38 mouse cellular contexts compared by ENCODE assay signal in the genomic region with DNA sequence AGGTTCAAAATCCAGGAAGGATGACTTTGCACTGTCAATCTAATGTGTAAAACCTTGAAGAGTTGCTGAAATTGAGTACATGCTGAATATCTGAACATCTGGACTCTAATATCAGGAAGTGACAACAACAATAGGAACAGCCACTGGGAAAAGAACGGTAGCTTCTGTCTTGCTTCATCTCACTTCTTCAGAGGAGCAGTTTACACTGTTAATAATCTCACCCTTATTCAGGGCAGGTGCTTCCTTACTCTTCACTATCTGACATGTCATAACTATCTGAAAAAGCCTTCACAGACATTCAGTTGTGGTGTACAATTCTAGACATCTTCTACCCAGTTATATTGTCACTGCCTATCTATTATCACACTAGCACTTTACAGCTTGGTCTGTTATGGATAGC. TPM values are rescaled to one million over a fixed set of nuclear protein-coding genes. Genes with fewer than 3 reads are reported as not detected.
A peak's percentile ranks its signal among the peaks of the same experiment; 100 is the strongest.
DNase-seq lines count a peak whose midpoint lies in the region; ATAC-seq and TF ChIP-seq lines count a peak whose summit lies in the region.
"Had no signal": no experiment of that assay in that cellular context is flagged by ENCODE, and none has a peak within 500 bp of the region (broad histone marks: within the 10 kb centered on the region; RNA-seq: fewer than 3 reads in every experiment).

No protein-coding gene starts in this region.

- no peaks in the 10 kb centered on the region for H3K9me3 ChIP-seq in liver, embryonic 12.5 days (replicated peaks)
- H3K9me3 ChIP-seq in liver, postnatal 0 days (ENCODE audit: low read length), result no peaks in the 10 kb centered on the region
- H3K9me3 ChIP-seq: embryonic facial prominence, embryonic 13.5 days; forebrain, embryonic 15.5 days; heart, embryonic 13.5 days; hindbrain, embryonic 10.5 days; kidney, embryonic 15.5 days; limb, embryonic 13.5 days; neural tube, embryonic 13.5 days; stomach, embryonic 15.5 days had no signal

- WGBS in spleen, adult 2 months, result 8% methylated on average over 1 of the region's 1 CpGs
- 35% methylated on average over 1 of the region's 1 CpGs for WGBS in liver, embryonic 12.5 days (ENCODE audit: insufficient replicate concordance)
- 32% methylated on average over 1 of the region's 1 CpGs for WGBS in liver, postnatal 0 days (ENCODE audit: insufficient replicate concordance)

- DNase-seq in spleen, adult 2 months (ENCODE audit: low read depth in 1 of 2, low spot score in 2 of 2), result no peak
- no peak for DNase-seq in spleen, adult 18-20 months
- DNase-seq in liver, postnatal 0 days, result no peak
- no peak for DNase-seq in adrenal gland, adult 18-20 months (ENCODE audit: low spot score in 2 of 2)
- DNase-seq in cerebellum, postnatal 36 days, result no peak
- no peak for DNase-seq in heart, adult 11 months
- DNase-seq: adrenal gland, adult 8-10 months; cerebellum, adult 8-10 months; cerebellum, postnatal 25 days; gastrocnemius, adult 2 months; gastrocnemius, postnatal 36 days; heart, postnatal 10 days; kidney, adult 18-20 months; kidney, postnatal 25 days; lung, embryonic 14.5 days; lung, postnatal 36 days had no signal

- H3K9ac ChIP-seq in liver, embryonic 12.5 days, result no peak overlapping the region
- no peak overlapping the region for H3K9ac ChIP-seq in liver, postnatal 0 days (replicated peaks)
- H3K9ac ChIP-seq: embryonic facial prominence, embryonic 13.5 days; forebrain, embryonic 15.5 days; heart, embryonic 13.5 days; kidney, embryonic 15.5 days; limb, embryonic 13.5 days; lung, embryonic 14.5 days; neural tube, embryonic 13.5 days; stomach, embryonic 15.5 days had no signal

- H3K27ac ChIP-seq in spleen, adult 2 months (ENCODE audit: insufficient read depth, low read length), result no peak overlapping the region
- H3K27ac ChIP-seq in liver, embryonic 12.5 days, result no peak overlapping the region
- no peak overlapping the region for H3K27ac ChIP-seq in liver, postnatal 0 days (ENCODE audit: low read depth)
- H3K27ac ChIP-seq: embryonic facial prominence, embryonic 13.5 days; forebrain, embryonic 10.5 days; forebrain, embryonic 15.5 days; gastrocnemius, adult 2 months; heart, embryonic 13.5 days; hindbrain, embryonic 10.5 days; kidney, embryonic 15.5 days; limb, embryonic 13.5 days; neural tube, embryonic 13.5 days; stomach, embryonic 15.5 days had no signal

- H3K4me3 ChIP-seq in spleen, adult 2 months (ENCODE audit: extremely low read depth, insufficient read depth, insufficient read length), result peak overlapping the region; percentile 14; the same call in 1 of the 2 replicates
- H3K4me3 ChIP-seq in liver, embryonic 12.5 days, result no peak overlapping the region
- no peak overlapping the region for H3K4me3 ChIP-seq in liver, postnatal 0 days (ENCODE audit: low read depth, low read length)
- H3K4me3 ChIP-seq: embryonic facial prominence, embryonic 13.5 days; forebrain, embryonic 10.5 days; forebrain, embryonic 15.5 days; gastrocnemius, adult 2 months; heart, embryonic 13.5 days; hindbrain, embryonic 10.5 days; kidney, embryonic 15.5 days; limb, embryonic 13.5 days; myocyte; neural tube, embryonic 13.5 days; stomach, embryonic 15.5 days had no signal

- ATAC-seq in liver, embryonic 12.5 days, result peak; percentile 67
- ATAC-seq in liver, postnatal 0 days, result peak; percentile 40
- ATAC-seq in neutrophil, adult 5-6 weeks (ENCODE audit: extremely low read depth, insufficient number of reproducible peaks, low FRiP score, poor library complexity, severe bottlenecking), result 0 out of 2 replicates have a peak, but pooled peaks have one; percentile 10
- ATAC-seq: activated CD4-positive, CD25-positive, alpha-beta regulatory T cell, adult 4 months; forebrain, embryonic 15.5 days; hindbrain, embryonic 16.5 days; midbrain, embryonic 16.5 days had no signal

- peaks cover 3% of the 10 kb centered on the region; the same call in 1 of the 2 replicates for H3K4me1 ChIP-seq in spleen, adult 2 months (ENCODE audit: control insufficient read depth, insufficient read depth, insufficient read length)
- H3K4me1 ChIP-seq in liver, embryonic 12.5 days, result no peaks in the 10 kb centered on the region; the same call in 1 of the 2 replicates
- H3K4me1 ChIP-seq in liver, postnatal 0 days (ENCODE audit: insufficient read depth), result no peaks in the 10 kb centered on the region
- H3K4me1 ChIP-seq: embryonic facial prominence, embryonic 13.5 days; forebrain, embryonic 10.5 days; forebrain, embryonic 15.5 days; heart, embryonic 13.5 days; hindbrain, embryonic 10.5 days; kidney, embryonic 15.5 days; limb, embryonic 13.5 days; neural tube, embryonic 13.5 days; stomach, embryonic 15.5 days had no signal

- no peak for TF ChIP-seq POLR2A in spleen, adult 2 months (IDR thresholded peaks at IDR 0.05; ENCODE audit: low read depth, low read length)

- no peak for TF ChIP-seq CTCF in spleen, adult 2 months (IDR thresholded peaks at IDR 0.05; ENCODE audit: extremely low read depth, insufficient read depth, insufficient read length, insufficient replicate concordance)
- no peak for TF ChIP-seq CTCF in liver, postnatal 0 days (IDR thresholded peaks at IDR 0.05; ENCODE audit: low read depth)

- no peak overlapping the region for H3K4me2 ChIP-seq in liver, embryonic 12.5 days
- H3K4me2 ChIP-seq in liver, postnatal 0 days (ENCODE audit: low read depth, low read length), result no peak overlapping the region
- H3K4me2 ChIP-seq: embryonic facial prominence, embryonic 13.5 days; forebrain, embryonic 15.5 days; heart, embryonic 13.5 days; kidney, embryonic 15.5 days; limb, embryonic 13.5 days; lung, embryonic 14.5 days; neural tube, embryonic 13.5 days; stomach, embryonic 15.5 days had no signal

- H3K36me3 ChIP-seq in spleen, adult 2 months (ENCODE audit: control insufficient read depth, insufficient read depth, low read length), result peaks cover 6% of the 10 kb centered on the region
- no peaks in the 10 kb centered on the region for H3K36me3 ChIP-seq in liver, embryonic 12.5 days
- no peaks in the 10 kb centered on the region for H3K36me3 ChIP-seq in liver, postnatal 0 days (replicated peaks; ENCODE audit: insufficient read depth, low read length)
- H3K36me3 ChIP-seq: embryonic facial prominence, embryonic 13.5 days; forebrain, embryonic 10.5 days; forebrain, embryonic 15.5 days; heart, embryonic 13.5 days; hindbrain, embryonic 10.5 days; kidney, embryonic 15.5 days; limb, embryonic 13.5 days; neural tube, embryonic 13.5 days; stomach, embryonic 15.5 days had no signal

- H3K27me3 ChIP-seq in spleen, adult 2 months (ENCODE audit: control insufficient read depth, insufficient read depth, low read length), result no peaks in the 10 kb centered on the region
- H3K27me3 ChIP-seq in liver, embryonic 12.5 days (replicated peaks), result no peaks in the 10 kb centered on the region
- no peaks in the 10 kb centered on the region for H3K27me3 ChIP-seq in liver, postnatal 0 days (ENCODE audit: insufficient read depth, low read length)
- H3K27me3 ChIP-seq: embryonic facial prominence, embryonic 13.5 days; forebrain, embryonic 15.5 days; heart, embryonic 13.5 days; kidney, embryonic 15.5 days; limb, embryonic 13.5 days; neural tube, embryonic 13.5 days; stomach, embryonic 15.5 days had no signal

- TF ChIP-seq EP300 in liver, postnatal 0 days (IDR thresholded peaks at IDR 0.05; ENCODE audit: low read depth), result no peak

RNA-seq across cellular contexts. Expression of gene Olfr693, which starts 39.5 kb away (rescaled TPM):
- not detected in 2 replicates for polyA plus RNA-seq in spleen, adult 2 months (2012; rRNA removed)
- not detected in 2 replicates for polyA plus RNA-seq in liver, embryonic 12.5 days (2016; fragmentation: Nextera tagmentation; extraction: Ambion mirVana)
- not detected in 2 replicates for polyA plus RNA-seq in liver, postnatal 0 days (2015; fragmentation: Nextera tagmentation; extraction: Ambion mirVana)
- total RNA-seq in neutrophil, adult 5-6 weeks (2017), result not detected in 2 replicates
- not detected for total RNA-seq in adrenal gland, adult 18-20 months (2021)
- total RNA-seq: adrenal gland, adult 8-10 months; gastrocnemius, adult 2 months; gastrocnemius, postnatal 36 days; heart, adult 8-10 months; heart, postnatal 10 days; layer of hippocampus, adult 18-20 months; layer of hippocampus, postnatal 14 days; left cerebral cortex, adult 8-10 months; left cerebral cortex, postnatal 36 days had no signal
- polyA plus RNA-seq: activated CD4-positive, CD25-positive, alpha-beta regulatory T cell, adult 4 months; embryonic facial prominence, embryonic 13.5 days; forebrain, embryonic 10.5 days; forebrain, embryonic 15.5 days; heart, embryonic 13.5 days; hindbrain, embryonic 10.5 days; hindbrain, embryonic 16.5 days; intestine, embryonic 14.5 days; kidney, embryonic 15.5 days; limb, embryonic 13.5 days; lung, embryonic 14.5 days; midbrain, embryonic 16.5 days; myocyte; neural tube, embryonic 13.5 days; stomach, embryonic 15.5 days; urinary bladder, adult 2 months had no signal

RNA-seq across cellular contexts. Expression of gene Olfr694, which starts 50.8 kb away (rescaled TPM):
- polyA plus RNA-seq in spleen, adult 2 months (2012; rRNA removed), result not detected in 2 replicates
- polyA plus RNA-seq in liver, embryonic 12.5 days (2016; fragmentation: Nextera tagmentation; extraction: Ambion mirVana), result not detected in 2 replicates
- polyA plus RNA-seq in liver, postnatal 0 days (2015; fragmentation: Nextera tagmentation; extraction: Ambion mirVana), result not detected in 2 replicates
- total RNA-seq in neutrophil, adult 5-6 weeks (2017), result 0.12 TPM in 1 of 2 replicates, not detected in the other
- not detected for total RNA-seq in adrenal gland, adult 18-20 months (2021)
- total RNA-seq: adrenal gland, adult 8-10 months; gastrocnemius, adult 2 months; gastrocnemius, postnatal 36 days; heart, adult 8-10 months; heart, postnatal 10 days; layer of hippocampus, adult 18-20 months; layer of hippocampus, postnatal 14 days; left cerebral cortex, adult 8-10 months; left cerebral cortex, postnatal 36 days had no signal
- polyA plus RNA-seq: activated CD4-positive, CD25-positive, alpha-beta regulatory T cell, adult 4 months; embryonic facial prominence, embryonic 13.5 days; forebrain, embryonic 10.5 days; forebrain, embryonic 15.5 days; heart, embryonic 13.5 days; hindbrain, embryonic 10.5 days; hindbrain, embryonic 16.5 days; intestine, embryonic 14.5 days; kidney, embryonic 15.5 days; limb, embryonic 13.5 days; lung, embryonic 14.5 days; midbrain, embryonic 16.5 days; myocyte; neural tube, embryonic 13.5 days; stomach, embryonic 15.5 days; urinary bladder, adult 2 months had no signal

Comparison
In these comparisons a context has a peak if more than half of its experiments do, and no peak if none do; other contexts are left out.
1. ATAC-seq: peak in every context shown above with its lines; median percentile 67 in liver, embryonic 12.5 days; 40 in liver, postnatal 0 days; 10 in neutrophil, adult 5-6 weeks.